Mouse (Mus musculus): ENCODE measurements at regions not wholly inside any gene's neighbourhood (a gene's known extent, or its start where the extent isn't known, plus 50 kb on each side); places are given as distances from the start of the nearest gene placed in this dataset.
A peak's percentile ranks its signal among the peaks of the same experiment; 100 is the strongest.

DNA sequence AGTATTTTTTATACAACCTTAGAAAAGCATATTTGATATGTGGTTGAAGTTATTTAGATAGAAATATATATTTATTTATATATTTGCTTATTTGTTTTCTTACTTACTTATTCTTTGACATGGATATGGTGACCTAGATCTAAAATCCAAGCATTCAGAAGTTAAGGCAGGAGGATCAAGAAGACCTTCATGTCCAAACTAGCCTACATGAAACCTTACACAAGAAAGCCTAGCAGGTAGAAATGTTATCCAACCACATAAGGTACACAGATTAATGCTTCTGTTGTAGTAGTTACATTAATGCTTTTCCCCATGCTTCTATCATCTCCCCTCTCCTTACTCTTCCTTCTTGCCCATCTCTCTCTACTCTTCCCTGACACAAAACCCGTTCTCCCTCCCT is 93.2 kb upstream of the Cpeb2 start:
- DNase-seq = no peak

DNA sequence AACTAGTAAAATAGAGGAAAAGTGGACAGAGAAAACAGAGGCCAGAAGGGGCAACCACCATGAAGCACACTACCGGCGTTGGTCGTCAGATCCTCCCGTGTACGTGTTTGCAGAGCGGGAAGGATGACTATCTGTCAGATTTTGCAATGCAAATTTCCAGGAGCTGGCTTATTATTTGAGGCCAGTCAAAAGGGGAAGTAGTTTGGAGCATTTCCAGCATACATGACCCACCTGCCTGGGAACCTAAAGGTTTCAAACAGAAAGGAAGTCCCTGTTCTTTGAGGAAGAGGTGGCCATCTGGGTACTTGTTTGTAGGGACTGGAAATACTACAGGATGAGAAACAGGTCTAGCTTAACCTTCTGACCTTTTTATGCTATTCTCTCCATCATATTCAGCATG is 87.0 kb upstream of the Cpeb2 start:
- no peak for DNase-seq

DNA sequence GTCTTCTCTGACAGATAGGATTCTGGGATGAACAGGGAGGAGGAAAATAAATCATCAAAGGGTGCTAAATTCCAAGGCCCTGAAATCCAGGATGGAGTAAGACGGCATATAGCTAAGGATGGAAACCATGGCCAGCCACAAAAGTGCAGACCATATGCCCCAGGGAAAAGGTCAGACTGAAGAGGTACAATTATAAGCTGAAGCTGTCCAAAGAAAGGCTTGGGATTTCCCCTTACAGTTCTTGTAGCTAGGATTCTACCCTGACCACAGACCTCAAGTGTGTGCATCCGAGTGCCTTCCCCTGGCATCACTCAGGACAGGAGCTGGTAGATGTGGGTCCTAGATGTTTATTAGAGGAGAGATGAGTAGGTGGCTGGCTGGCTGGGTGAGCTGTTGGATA is 86.0 kb upstream of the Cpeb2 start:
- DNase-seq = no peak

DNA sequence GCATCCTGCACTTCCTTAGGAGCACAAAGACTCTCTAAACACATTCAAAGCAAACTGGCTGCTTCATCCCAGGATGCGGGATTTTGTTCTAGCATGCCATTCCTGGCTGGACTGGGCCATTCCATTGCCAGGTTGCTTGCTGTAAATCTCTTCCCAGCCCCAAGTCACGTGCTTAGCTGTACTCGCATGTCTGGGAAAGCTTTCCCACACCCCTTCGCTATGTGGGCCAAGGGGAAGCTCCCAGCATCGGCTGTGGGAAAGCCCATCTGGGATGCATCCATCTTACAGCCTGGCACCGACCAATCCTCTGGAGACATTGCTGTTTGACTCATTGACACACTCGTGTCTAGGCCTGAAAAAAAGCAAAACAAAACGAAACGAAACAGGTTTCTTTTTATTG is 84.5 kb upstream of the Cpeb2 start:
- DNase-seq = no peak

DNA sequence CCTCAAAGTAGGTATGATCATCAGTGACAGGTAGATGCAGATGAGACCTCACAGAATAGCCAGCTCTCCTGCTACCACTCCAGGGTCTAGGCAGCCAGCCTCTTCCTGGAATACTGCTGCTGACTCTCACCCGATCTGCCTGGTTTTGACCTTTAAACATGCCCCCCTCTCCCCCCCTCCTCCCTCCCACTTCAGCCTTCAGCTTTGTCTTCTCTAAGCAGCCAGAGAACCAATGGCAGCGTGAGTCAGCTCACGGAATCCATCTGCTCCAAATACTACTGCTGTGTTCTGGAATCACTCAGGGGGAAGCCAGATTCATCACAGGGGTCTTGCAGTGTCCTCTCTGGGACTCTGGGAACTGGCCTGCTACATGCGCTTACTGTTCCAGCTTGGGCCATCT is 83.4 kb upstream of the Cpeb2 start:
- DNase-seq = no peak

DNA sequence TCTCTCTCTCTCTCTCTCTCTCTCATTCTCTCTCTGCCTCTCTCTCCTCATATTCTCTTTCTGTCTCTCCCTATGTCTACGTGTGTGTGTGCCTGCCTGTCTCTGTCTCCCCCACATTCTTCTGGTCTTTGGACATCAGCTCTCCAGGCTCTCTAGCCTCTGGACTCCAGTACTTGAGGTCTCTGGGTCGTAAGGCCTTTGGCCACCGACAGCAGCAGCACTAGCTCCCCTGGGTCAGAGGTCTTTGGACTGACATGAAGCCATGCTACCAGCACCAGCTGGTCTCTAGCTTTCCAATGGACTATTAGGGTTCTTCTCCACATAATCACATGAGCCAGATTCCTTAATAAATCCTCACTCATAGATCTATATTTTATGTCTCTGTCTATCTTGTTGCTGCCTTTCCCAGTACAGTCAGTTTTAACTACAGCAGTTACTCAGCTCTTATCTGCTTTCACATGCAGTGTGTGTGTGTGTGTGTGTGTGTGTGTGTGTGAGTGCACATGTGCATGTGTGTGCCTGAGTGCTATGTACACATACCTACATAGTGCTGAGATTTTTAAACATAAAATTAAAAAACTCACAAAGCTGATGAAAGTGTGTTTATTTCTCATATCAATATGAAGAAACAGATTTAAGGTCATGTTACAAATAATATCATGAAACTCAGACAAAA is 81.7 kb upstream of the Cpeb2 start:
- peak; percentile 61 to 75 for DNase-seq

DNA sequence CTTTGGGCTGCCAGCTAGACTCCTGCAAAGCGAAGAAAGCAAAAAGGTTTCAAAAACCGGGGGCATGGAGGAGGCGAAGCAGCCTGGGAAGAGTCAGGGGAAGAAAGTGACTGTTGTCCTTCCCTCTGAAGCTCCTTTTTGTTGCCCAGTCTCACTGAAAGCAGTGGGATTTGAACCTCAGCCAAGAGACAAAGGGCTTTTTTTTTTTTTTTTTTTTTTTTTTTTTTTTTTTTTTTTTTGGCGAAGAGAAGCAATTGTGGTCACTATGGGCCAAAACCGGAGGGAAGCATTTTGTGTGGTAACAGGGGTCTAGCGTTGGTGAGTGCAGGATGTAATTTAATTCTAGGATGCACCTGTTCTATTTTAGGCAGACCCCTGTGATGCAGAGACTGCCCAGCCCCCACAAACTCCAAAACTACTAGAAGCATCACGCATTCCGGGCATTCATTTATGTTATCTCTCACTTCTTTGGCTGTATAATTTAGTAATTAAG is 80.8 kb upstream of the Cpeb2 start:
- no peak for DNase-seq

DNA sequence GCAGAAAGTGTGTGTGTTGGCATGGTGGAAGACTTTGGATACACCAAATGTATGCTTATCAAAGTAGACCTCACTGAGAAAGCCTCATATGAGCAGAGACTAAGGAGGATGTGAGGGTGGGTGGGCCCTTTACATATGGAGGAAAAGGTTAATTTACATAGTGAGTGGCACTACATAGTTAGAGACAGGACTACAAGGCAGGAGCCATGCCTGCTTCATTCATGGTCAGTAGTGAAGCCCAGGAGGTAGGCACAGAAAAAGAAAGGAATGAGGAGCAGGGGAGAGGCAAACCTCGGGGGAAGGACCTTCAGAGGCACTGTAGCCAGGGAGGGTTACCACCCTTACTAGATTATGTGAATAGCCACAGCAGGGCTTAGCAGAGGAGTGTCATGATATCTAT is 80.1 kb upstream of the Cpeb2 start:
- no peak for DNase-seq

DNA sequence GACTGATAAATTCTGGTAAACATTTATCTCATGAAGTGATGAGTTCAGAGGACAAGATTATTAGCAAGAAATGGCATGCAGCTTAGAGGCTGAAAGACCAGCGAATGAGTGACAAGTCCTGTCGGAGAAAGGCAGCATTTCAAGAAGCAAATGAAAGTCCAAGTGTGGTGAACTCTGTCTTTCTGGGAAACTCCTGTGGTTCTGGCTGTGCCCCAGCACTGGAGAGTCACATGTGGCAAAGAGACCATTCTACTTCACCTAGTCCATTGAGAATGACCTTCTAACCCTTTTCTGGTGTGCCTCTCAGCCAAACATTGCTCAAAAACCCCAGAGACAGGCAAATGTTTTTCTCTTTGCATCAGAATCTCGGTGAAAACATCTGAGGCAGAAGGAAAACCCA is 76.2 kb upstream of the Cpeb2 start:
- DNase-seq = peak; percentile 84 to 85

DNA sequence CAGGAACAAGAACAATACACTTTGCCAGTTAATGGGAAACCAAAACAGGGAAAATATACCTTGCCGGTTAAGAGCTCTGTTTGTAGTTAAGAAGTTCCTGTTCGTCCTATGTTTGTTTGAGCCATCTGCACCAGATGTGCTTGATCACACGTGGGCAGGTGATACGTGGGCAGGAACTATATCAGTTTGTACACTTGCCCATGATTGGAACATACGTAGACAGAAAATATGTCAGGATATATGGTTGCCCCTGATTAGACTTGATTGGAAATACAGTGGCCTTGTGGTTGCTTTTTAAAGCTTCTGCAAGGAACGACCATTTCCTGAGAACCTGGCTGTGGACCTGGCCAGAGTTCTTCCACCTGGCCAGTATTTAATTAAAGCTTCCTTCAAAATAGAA is 72.8 kb upstream of the Cpeb2 start:
- DNase-seq = no peak

DNA sequence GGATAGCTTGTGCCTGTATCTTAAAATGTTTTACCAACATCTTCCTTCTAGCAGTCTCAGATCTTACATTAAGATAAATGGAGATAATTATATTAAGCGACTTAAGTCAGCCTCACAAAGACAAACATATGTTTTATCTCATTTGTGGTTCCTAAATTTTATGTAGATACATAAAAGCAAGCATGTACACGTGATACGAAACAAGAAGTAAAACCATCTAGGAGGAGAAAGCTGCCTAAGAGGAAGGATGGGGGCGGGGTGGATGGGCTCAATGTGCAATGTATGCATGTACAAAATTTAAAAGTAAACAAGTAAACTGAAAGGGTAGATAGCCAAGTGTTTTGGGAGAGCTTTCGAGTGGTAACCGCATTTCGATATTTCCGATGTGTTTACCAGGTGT is 51.5 kb upstream of the Cpeb2 start:
- no peak for DNase-seq
